Mouse (Mus musculus) bone marrow, adult 2 months (tissue): Measurements from ENCODE around the gene Cartpt.
"Not testable (repeated sequence)": the region's sequence is repeated elsewhere in the genome, so short reads cannot be mapped to it uniquely, and the experiment has no call there.

ENCODE experiments used
- CTCF ChIP-seq: fragments of 200-500 bp; IDR thresholded peaks from 2 replicates; pipeline ENCODE4 v1.5.1; 2011; ENCODE audit warnings: low read length, control low read depth; ENCODE audit not compliant: control insufficient read depth, insufficient read depth
- POLR2A ChIP-seq: fragments of 200-500 bp; IDR thresholded peaks from 2 replicates; pipeline ENCODE4 v1.6.1; 2011; ENCODE audit warnings: low read depth, mild to moderate bottlenecking, control low read depth, low read length, borderline replicate concordance; ENCODE audit not compliant: control insufficient read depth

- TF ChIP-seq POLR2A, CTCF: not testable (repeated sequence)
These were observed 48.5 kb downstream of the Cartpt start for GRCm38 (mm10) chr13:99852416-99852815.
